Mouse (Mus musculus): ENCODE data around the gene Gm28047. TPM values are rescaled to one million over a fixed set of nuclear protein-coding genes. Genes with fewer than 3 reads are reported as not detected.

Gm28047 gene
- polyA plus RNA-seq, 1 experiment from 2014 or later = 0.08 TPM

DNA sequence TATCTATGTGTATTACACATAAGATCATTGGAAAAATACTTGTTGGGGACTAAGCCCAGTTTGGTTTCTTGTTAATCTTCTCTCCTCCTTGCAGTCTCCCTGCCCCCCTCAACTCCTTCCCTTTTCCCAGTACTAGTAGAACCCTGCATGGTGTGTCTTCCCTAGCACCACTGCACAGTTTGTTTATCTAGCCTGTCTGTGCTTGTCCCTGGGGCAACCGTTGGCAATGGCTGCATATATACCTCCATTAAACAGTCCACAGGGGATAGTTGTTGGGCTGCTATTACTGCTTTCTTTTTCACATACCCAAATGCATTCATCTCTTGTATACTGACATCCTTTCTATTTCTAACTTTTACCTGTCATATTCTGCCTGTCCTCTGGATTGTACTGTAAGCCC lies 137.2 kb downstream of the Gm28047 start:
- 84% methylated on average over 1 of the region's 1 CpGs for WGBS
- no peaks in the 10 kb centered on the region for H3K4me1 ChIP-seq (ENCODE audit: control insufficient read depth, insufficient read depth, low read length)
- no peak overlapping the region for H3K4me2 ChIP-seq
- DNase-seq (ENCODE audit: low spot score, missing footprints) (no peak), ATAC-seq (ENCODE audit: low FRiP score) (no peak)
- peaks cover 41% of the 10 kb centered on the region for H3K36me3 ChIP-seq (ENCODE audit: control insufficient read depth, insufficient read depth, low read length)
- H3K4me3 ChIP-seq (ENCODE audit: low read depth, low read length) = no peak overlapping the region
- H3K9me3 ChIP-seq (ENCODE audit: control insufficient read depth, low read length) = no peaks in the 10 kb centered on the region
- no peaks in the 10 kb centered on the region for H3K27me3 ChIP-seq (ENCODE audit: control insufficient read depth, insufficient read depth, low read length)
- no peak overlapping the region for H3K9ac ChIP-seq (ENCODE audit: low read length)
- H3K27ac ChIP-seq (ENCODE audit: low read depth, low read length) = no peak overlapping the region

GRCm38 (mm10) chr15:102485853-102486252 lies 139.0 kb downstream of the Gm28047 start:
- Histone ChIP-seq H3K9me3 (ENCODE audit: control insufficient read depth, low read length) (no peaks in the 10 kb centered on the region), H3K27ac (ENCODE audit: low read depth, low read length) (no peak overlapping the region), H3K27me3 (ENCODE audit: control insufficient read depth, insufficient read depth, low read length) (no peaks in the 10 kb centered on the region), H3K4me2 (no peak overlapping the region), H3K4me1 (ENCODE audit: control insufficient read depth, insufficient read depth, low read length) (no peaks in the 10 kb centered on the region), H3K4me3 (ENCODE audit: low read depth, low read length) (no peak overlapping the region), H3K9ac (ENCODE audit: low read length) (no peak overlapping the region), H3K36me3 (ENCODE audit: control insufficient read depth, insufficient read depth, low read length) (peaks cover 39% of the 10 kb centered on the region)
- DNase-seq (ENCODE audit: low spot score, missing footprints) = no peak
- WGBS = 91% methylated on average over 12 of the region's 12 CpGs
- ATAC-seq (ENCODE audit: low FRiP score) = no peak

DNA sequence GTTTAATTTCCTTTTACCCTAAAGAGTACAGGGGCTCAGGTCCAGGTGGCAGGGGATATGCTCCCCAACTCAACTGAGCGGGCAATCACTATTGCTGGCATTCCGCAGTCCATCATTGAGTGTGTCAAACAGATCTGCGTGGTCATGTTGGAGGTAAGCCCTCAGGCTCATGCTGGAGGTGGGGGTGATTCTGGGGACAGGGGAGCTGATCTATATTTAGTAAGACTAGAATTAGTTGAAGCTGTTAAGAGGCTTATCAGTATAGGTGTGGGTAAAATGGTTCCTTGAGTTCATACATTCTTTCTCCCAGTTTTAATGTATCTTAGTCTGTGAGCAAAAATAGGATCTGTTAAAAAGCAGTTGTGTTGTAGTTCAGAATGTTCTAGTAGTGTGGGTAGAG lies 141.7 kb downstream of the Gm28047 start:
- Histone ChIP-seq H3K36me3 (ENCODE audit: control insufficient read depth, insufficient read depth, low read length) (peaks cover 36% of the 10 kb centered on the region), H3K4me1 (ENCODE audit: control insufficient read depth, insufficient read depth, low read length) (no peaks in the 10 kb centered on the region), H3K27ac (ENCODE audit: low read depth, low read length) (no peak overlapping the region), H3K9me3 (ENCODE audit: control insufficient read depth, low read length) (no peaks in the 10 kb centered on the region), H3K4me2 (no peak overlapping the region), H3K4me3 (ENCODE audit: low read depth, low read length) (no peak overlapping the region), H3K27me3 (ENCODE audit: control insufficient read depth, insufficient read depth, low read length) (no peaks in the 10 kb centered on the region), H3K9ac (ENCODE audit: low read length) (no peak overlapping the region)
- no peak for ATAC-seq (ENCODE audit: low FRiP score)
- DNase-seq (ENCODE audit: low spot score, missing footprints) = no peak
- 94% methylated on average over 3 of the region's 3 CpGs for WGBS

DNA sequence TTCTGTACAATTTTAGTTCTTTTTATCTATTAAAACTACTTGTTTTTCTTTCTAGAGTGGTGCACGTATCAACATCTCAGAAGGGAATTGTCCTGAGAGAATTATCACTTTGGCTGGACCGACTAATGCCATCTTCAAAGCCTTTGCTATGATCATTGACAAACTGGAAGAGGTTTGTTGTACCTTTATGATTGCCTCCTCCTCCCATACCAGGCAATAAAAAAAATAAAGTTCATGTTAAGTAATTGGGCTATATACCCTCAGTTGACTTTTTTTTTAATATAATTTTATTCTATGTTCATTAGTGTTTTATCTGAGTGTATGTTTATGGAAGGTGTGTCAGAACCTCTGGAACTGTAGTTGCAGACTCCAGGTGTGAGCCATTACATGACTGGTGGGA lies 150.3 kb downstream of the Gm28047 start:
- H3K4me1 ChIP-seq (ENCODE audit: control insufficient read depth, insufficient read depth, low read length) = peaks cover 6% of the 10 kb centered on the region; the same call in 1 of the 2 replicates
- H3K27me3 ChIP-seq (ENCODE audit: control insufficient read depth, insufficient read depth, low read length) = no peaks in the 10 kb centered on the region
- no peaks in the 10 kb centered on the region for H3K9me3 ChIP-seq (ENCODE audit: control insufficient read depth, low read length)
- H3K4me3 ChIP-seq (ENCODE audit: low read depth, low read length) = no peak overlapping the region
- ATAC-seq (ENCODE audit: low FRiP score) (no peak), DNase-seq (ENCODE audit: low spot score, missing footprints) (peak; percentile 79)
- H3K27ac ChIP-seq (ENCODE audit: low read depth, low read length) = no peak overlapping the region
- peaks cover 21% of the 10 kb centered on the region for H3K36me3 ChIP-seq (ENCODE audit: control insufficient read depth, insufficient read depth, low read length)
- H3K4me2 ChIP-seq = no peak overlapping the region
- no peak overlapping the region for H3K9ac ChIP-seq (ENCODE audit: low read length)
- WGBS = 91% methylated on average over 2 of the region's 2 CpGs

MicroRNA genes within 50 kb of the gene (microRNA counts, 519-probe panel; counts per million panel counts)
- microRNA mmu-miR-688 = not detected

Small RNA genes lying within 50 kb of the gene (microRNA-seq; reads per million reads assigned to microRNA genes)
- 0.76 reads per million for gene Mir688

Other genes starting within 250 kb of the Gm28047 start
- 11.2 and 11.7 TPM in 2 replicates for gene Sp1, start 218.9 kb downstream of the Gm28047 start, polyA plus RNA-seq (2014; fragmentation: Nextera tagmentation; extraction: Ambion mirVana)
- gene Amhr2, start 179.7 kb downstream of the Gm28047 start, polyA plus RNA-seq (2014; fragmentation: Nextera tagmentation; extraction: Ambion mirVana) = 0.37 TPM in 1 of 2 replicates, not detected in the other
- 92.7 and 110 TPM in 2 replicates for gene Prr13, start 166.0 kb downstream of the Gm28047 start, polyA plus RNA-seq (2014; fragmentation: Nextera tagmentation; extraction: Ambion mirVana)
- 234 and 255 TPM in 2 replicates for gene Pcbp2, start 154.5 kb downstream of the Gm28047 start, polyA plus RNA-seq (2014; fragmentation: Nextera tagmentation; extraction: Ambion mirVana)
- 6.7 TPM in 1 of 2 replicates, not detected in the other for gene Gm10337, start 121.3 kb downstream of the Gm28047 start, polyA plus RNA-seq (2014; fragmentation: Nextera tagmentation; extraction: Ambion mirVana)
- gene Map3k12, start 108.0 kb downstream of the Gm28047 start, polyA plus RNA-seq (2014; fragmentation: Nextera tagmentation; extraction: Ambion mirVana) = 16.4 and 19.7 TPM in 2 replicates
- gene Tarbp2, start 106.9 kb downstream of the Gm28047 start, polyA plus RNA-seq (2014; fragmentation: Nextera tagmentation; extraction: Ambion mirVana) = 91.2 and 96.6 TPM in 2 replicates
- gene Npff, start 100.1 kb downstream of the Gm28047 start, polyA plus RNA-seq (2014; fragmentation: Nextera tagmentation; extraction: Ambion mirVana) = 0.98 and 1.9 TPM in 2 replicates
- 9.8 and 13.1 TPM in 2 replicates for gene Atf7, start 397 bp upstream of the Gm28047 start, polyA plus RNA-seq (2014; fragmentation: Nextera tagmentation; extraction: Ambion mirVana)
- gene Atp5g2, start 47.3 kb upstream of the Gm28047 start, polyA plus RNA-seq (2014; fragmentation: Nextera tagmentation; extraction: Ambion mirVana) = 67.4 and 71.3 TPM in 2 replicates
- 27.5 and 28.3 TPM in 2 replicates for gene Calcoco1, start 97.1 kb upstream of the Gm28047 start, polyA plus RNA-seq (2014; fragmentation: Nextera tagmentation; extraction: Ambion mirVana)

All from midbrain, embryonic 11.5 days (tissue).